Mouse (Mus musculus): ENCODE data around the gene Smim22. TPM values are rescaled to one million over a fixed set of nuclear protein-coding genes. Genes with fewer than 3 reads are reported as not detected.

Smim22 gene
- not detected for polyA plus RNA-seq (2015; fragmentation: Illumina TruSeq; extraction: RNeasy Lipid Tissue Mini Kit (QIAGEN cat#74804); ENCODE audit: low read depth, low replicate concordance)

DNA sequence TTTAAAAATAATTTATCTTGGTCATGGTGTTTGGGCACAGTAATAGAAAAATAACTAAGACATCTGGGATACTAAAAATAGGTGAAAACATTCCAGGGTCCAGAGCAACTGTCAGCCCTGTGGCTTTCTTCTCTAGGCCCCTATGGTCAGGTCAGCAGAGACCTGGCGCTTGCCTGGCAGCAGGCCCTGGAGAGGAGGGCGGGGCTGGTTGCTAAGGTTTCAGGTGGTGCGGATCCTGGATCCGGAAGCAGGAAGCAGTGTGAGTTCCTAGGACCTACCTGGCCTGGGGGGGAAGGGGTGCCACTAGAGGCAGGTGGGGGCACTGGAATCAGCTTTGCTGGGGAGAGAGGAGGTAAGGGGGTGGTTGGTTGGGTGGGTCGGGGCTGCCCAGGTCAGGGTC, at the start of gene Smim22:
Smim22 (plus strand) TSS at position 222 of the 400 bp plus-strand sequence.

GRCm38 (mm10) chr16:4963797-4964709, 43.0 kb upstream of the Smim22 start, which contains the start of gene Anks3:
Gene Anks3, minus strand, starts transcription at chr16:4964205.

GRCm38 (mm10) chr16:4997553-4997952, 9.5 kb upstream of the Smim22 start, which contains the start of gene Sept12:
Gene Sept12, minus strand, starts transcription at chr16:4997852.

DNA sequence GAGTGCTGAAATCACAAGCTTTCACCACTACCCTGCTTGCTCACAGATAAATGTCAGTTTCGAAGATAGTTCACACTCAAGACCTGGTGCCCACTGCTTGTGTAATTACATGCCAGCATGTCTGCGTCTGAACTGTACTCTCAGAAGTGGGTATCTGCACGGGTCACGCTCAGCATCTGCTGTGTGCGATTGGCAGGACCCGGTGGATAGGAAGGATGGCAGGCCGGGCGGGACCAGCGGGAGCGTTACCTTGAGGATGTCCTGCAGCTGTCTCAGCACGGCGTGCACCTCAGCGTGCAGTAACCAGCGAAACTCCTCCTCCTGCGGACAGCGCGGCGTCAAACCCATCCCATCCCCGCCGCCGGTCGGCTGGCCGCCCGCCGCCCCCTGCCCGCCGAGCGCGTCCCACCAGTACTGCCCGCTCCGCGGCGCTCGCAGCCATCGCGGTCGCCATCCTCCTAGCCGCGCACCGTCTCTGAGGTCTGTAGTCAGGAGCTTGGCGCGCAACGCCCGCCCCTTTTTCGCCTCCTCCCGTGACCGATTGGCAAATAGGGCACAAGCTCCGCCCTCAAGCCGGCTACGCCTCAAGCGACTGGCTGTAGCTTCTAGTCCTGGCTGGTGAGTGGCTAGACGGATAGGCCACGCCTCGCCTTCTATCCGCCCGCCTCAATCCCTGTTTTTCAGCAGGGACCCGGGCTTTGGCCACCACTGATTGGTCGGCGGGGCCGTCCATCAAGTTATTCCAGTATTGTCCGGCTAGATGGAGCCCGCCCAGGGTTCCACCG, 6.2 kb downstream of the Smim22 start, which contains the start of gene Rogdi:
Rogdi (minus strand) TSS at position 500 of the 785 bp plus-strand sequence.

GRCm38 (mm10) chr16:5049774-5050234, 42.7 kb downstream of the Smim22 start, which contains the start of the genes Glyr1 and Ubn1:
Gene Glyr1, minus strand, starts transcription at chr16:5049863.
Gene Ubn1, plus strand, starts transcription at chr16:5050057.

Other genes starting within 250 kb of the Smim22 start
- gene Cdip1, start 217.0 kb upstream of the Smim22 start, polyA plus RNA-seq (2015; fragmentation: Illumina TruSeq; extraction: RNeasy Lipid Tissue Mini Kit (QIAGEN cat#74804); ENCODE audit: low read depth, low replicate concordance): 251 TPM
- gene 4930562C15Rik, start 171.9 kb upstream of the Smim22 start, polyA plus RNA-seq (2015; fragmentation: Illumina TruSeq; extraction: RNeasy Lipid Tissue Mini Kit (QIAGEN cat#74804); ENCODE audit: low read depth, low replicate concordance): not detected
- 113 TPM for gene Ubald1, start 127.0 kb upstream of the Smim22 start, polyA plus RNA-seq (2015; fragmentation: Illumina TruSeq; extraction: RNeasy Lipid Tissue Mini Kit (QIAGEN cat#74804); ENCODE audit: low read depth, low replicate concordance)
- 154 TPM for gene Mgrn1, start 121.0 kb upstream of the Smim22 start, polyA plus RNA-seq (2015; fragmentation: Illumina TruSeq; extraction: RNeasy Lipid Tissue Mini Kit (QIAGEN cat#74804); ENCODE audit: low read depth, low replicate concordance)
- 68.0 TPM for gene Nudt16l1, start 68.5 kb upstream of the Smim22 start, polyA plus RNA-seq (2015; fragmentation: Illumina TruSeq; extraction: RNeasy Lipid Tissue Mini Kit (QIAGEN cat#74804); ENCODE audit: low read depth, low replicate concordance)
- gene Anks3, start 43.1 kb upstream of the Smim22 start, polyA plus RNA-seq (2015; fragmentation: Illumina TruSeq; extraction: RNeasy Lipid Tissue Mini Kit (QIAGEN cat#74804); ENCODE audit: low read depth, low replicate concordance): 43.4 TPM
- not detected for gene Sept12, start 9.4 kb upstream of the Smim22 start, polyA plus RNA-seq (2015; fragmentation: Illumina TruSeq; extraction: RNeasy Lipid Tissue Mini Kit (QIAGEN cat#74804); ENCODE audit: low read depth, low replicate concordance)
- gene Rogdi, start 6.3 kb downstream of the Smim22 start, polyA plus RNA-seq (2015; fragmentation: Illumina TruSeq; extraction: RNeasy Lipid Tissue Mini Kit (QIAGEN cat#74804); ENCODE audit: low read depth, low replicate concordance): 230 TPM
- 168 TPM for gene Glyr1, start 42.6 kb downstream of the Smim22 start, polyA plus RNA-seq (2015; fragmentation: Illumina TruSeq; extraction: RNeasy Lipid Tissue Mini Kit (QIAGEN cat#74804); ENCODE audit: low read depth, low replicate concordance)
- 24.7 TPM for gene Ubn1, start 42.8 kb downstream of the Smim22 start, polyA plus RNA-seq (2015; fragmentation: Illumina TruSeq; extraction: RNeasy Lipid Tissue Mini Kit (QIAGEN cat#74804); ENCODE audit: low read depth, low replicate concordance)
- 0.31 TPM for gene Ppl, start 125.1 kb downstream of the Smim22 start, polyA plus RNA-seq (2015; fragmentation: Illumina TruSeq; extraction: RNeasy Lipid Tissue Mini Kit (QIAGEN cat#74804); ENCODE audit: low read depth, low replicate concordance)
- 11.1 TPM for gene Sec14l5, start 139.8 kb downstream of the Smim22 start, polyA plus RNA-seq (2015; fragmentation: Illumina TruSeq; extraction: RNeasy Lipid Tissue Mini Kit (QIAGEN cat#74804); ENCODE audit: low read depth, low replicate concordance)
- gene Nagpa, start 196.7 kb downstream of the Smim22 start, polyA plus RNA-seq (2015; fragmentation: Illumina TruSeq; extraction: RNeasy Lipid Tissue Mini Kit (QIAGEN cat#74804); ENCODE audit: low read depth, low replicate concordance): 9.0 TPM
- gene AU021092, start 215.0 kb downstream of the Smim22 start, polyA plus RNA-seq (2015; fragmentation: Illumina TruSeq; extraction: RNeasy Lipid Tissue Mini Kit (QIAGEN cat#74804); ENCODE audit: low read depth, low replicate concordance): 6.1 TPM
- gene Alg1, start 226.3 kb downstream of the Smim22 start, polyA plus RNA-seq (2015; fragmentation: Illumina TruSeq; extraction: RNeasy Lipid Tissue Mini Kit (QIAGEN cat#74804); ENCODE audit: low read depth, low replicate concordance): 34.9 TPM
- gene Eef2kmt, start 248.7 kb downstream of the Smim22 start, polyA plus RNA-seq (2015; fragmentation: Illumina TruSeq; extraction: RNeasy Lipid Tissue Mini Kit (QIAGEN cat#74804); ENCODE audit: low read depth, low replicate concordance): 7.3 TPM

Measured in brain, adult 10 weeks (tissue).